Mouse (Mus musculus) layer of hippocampus, adult 18-20 months (tissue): ENCODE measurements around the gene Eps8. TPM values are rescaled to one million over a fixed set of nuclear protein-coding genes. Genes with fewer than 3 reads are reported as not detected.
A peak's percentile ranks its signal among the peaks of the same experiment; 100 is the strongest.

Experiments
- DNase-seq, 2 experiments: peaks; one replicate each; pipeline ENCODE4 v3.0.0; 2022; ENCODE audit warnings: low spot score in 2 of 2
- total RNA-seq, 2 experiments: library from RNA; stranded (reverse); gene quantifications; 2 replicates each; pipeline ENCODE4 v1.2.3; 2021

Gene Eps8
- total RNA-seq, 2 experiments from 2014 or later: 38.8 to 42.1 TPM

- DNase-seq: no peak
Measured at GRCm38 (mm10) chr6:137667665-137668064, 13.0 kb upstream of the Eps8 start.

DNA sequence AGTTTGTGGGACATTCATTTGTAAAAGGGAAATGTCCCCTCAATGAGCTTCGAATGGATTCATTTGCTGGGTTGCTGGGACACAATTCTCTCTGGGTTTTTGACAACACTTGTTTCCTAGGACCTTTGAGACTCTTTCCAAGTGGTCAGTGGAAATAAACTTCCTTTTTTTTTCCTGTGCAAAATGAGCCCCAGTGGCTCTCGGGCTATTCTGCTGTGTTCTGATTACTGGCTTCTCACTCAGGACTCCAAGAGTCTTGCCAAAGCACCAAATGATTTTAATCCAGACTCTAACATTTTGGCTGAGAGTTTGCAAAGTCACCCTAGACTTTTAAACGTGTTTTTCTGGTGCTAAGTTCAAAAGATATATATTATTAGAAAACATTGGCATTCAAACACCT, 10.3 kb upstream of the Eps8 start:
- DNase-seq: peak in 1 of 2 experiments; percentile 34

- DNase-seq: peak; percentile 52 to 77
Measured at GRCm38 (mm10) chr6:137661583-137662365, 7.1 kb upstream of the Eps8 start.

- peak in 1 of 2 experiments; percentile 19 for DNase-seq
Measured at GRCm38 (mm10) chr6:137658426-137659088, 3.9 kb upstream of the Eps8 start.

GRCm38 (mm10) chr6:137657203-137657602, 2.5 kb upstream of the Eps8 start:
- peak in 1 of 2 experiments; percentile 25 for DNase-seq

- DNase-seq: no peak
Measured at GRCm38 (mm10) chr6:137649528-137649927, 5.1 kb downstream of the Eps8 start.

GRCm38 (mm10) chr6:137649068-137649480, 5.6 kb downstream of the Eps8 start:
- DNase-seq: peak; percentile 68 to 82

- DNase-seq: no peak
Measured at GRCm38 (mm10) chr6:137648110-137649067, 6.3 kb downstream of the Eps8 start.

- DNase-seq: no peak
Measured at GRCm38 (mm10) chr6:137647646-137648045, 7.0 kb downstream of the Eps8 start.

DNA sequence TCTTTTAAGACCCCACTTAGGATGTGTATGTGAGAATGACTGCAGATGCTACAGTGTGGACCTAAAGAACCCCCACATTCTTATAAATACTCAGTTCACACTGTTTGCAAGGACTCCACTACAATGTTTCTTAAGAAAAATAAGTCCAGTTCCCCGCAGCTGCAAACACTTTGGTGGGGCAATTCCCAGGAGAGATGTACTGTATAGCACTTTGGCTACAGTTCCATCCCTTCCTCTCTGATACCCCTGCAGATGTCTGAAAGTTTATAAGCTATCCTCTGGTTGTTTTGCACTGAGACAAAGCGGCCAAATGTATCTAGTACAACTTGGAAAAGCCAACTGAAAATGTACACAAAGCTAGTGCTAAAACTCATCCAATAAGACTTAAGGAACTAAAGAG, 8.0 kb downstream of the Eps8 start:
- no peak for DNase-seq

DNA sequence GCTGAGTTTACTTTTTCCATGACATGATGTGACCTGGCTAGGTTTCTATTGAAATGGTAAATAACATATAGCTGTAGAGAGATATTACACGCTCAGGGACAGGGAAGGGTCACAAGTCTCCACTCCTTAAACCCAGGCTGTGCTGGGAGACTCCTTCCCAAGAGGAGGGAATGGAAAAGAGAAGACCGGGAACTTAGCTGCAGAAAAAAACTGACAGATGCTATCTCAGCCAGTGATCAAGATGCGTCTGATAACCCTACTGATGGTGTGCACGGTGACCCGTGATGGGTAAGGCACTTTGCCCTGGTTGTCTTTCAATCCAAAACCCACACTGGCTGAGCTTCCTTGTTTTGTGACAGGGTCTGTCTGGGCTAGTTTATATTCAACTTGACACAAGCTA, 9.8 kb downstream of the Eps8 start:
- DNase-seq: no peak

GRCm38 (mm10) chr6:137643814-137644213, 10.9 kb downstream of the Eps8 start:
- DNase-seq: no peak

DNA sequence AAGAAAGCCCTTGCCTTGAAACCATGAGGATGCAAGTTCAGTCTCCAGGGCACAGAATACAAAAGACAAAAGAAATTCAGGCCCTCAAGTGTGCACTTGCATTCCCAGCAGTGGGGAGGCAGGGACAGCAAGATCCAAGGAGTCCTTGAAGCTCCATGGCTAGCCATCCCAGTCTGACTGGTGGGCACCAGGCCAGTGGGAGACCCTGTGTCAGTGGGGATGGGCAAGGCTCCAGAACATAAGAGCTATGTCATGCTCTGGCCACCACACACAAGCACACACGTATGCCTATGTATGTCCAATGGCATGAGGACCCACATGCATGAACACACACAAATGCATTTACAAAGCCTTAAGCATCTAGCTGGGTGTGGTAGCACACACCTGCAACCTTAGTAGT, 13.0 kb downstream of the Eps8 start:
- DNase-seq: no peak

GRCm38 (mm10) chr6:137638834-137639567, 15.7 kb downstream of the Eps8 start:
- no peak for DNase-seq

GRCm38 (mm10) chr6:137637443-137637842, 17.2 kb downstream of the Eps8 start:
- DNase-seq: no peak

DNA sequence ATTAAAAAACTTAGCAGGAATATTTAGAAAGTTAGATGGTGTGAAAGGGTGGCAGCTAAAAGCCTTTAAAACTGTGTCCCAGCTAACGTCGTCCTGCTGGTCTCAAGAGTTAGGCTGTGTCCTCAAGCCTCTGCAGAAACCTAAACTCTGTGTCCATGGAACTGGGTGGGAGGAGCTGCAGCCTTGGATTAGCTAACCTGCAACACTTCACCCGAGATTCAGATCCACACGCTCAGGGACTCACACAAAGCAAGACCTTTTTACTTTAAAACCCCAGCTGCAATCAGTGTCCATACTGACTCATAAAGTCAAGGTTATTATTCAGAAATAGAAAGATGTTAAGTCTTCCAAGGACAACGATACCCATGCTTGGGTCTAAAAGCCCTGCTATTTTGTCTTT, 18.5 kb downstream of the Eps8 start:
- no peak for DNase-seq

GRCm38 (mm10) chr6:137633626-137634025, 21.1 kb downstream of the Eps8 start:
- no peak for DNase-seq

- DNase-seq: no peak
Measured at GRCm38 (mm10) chr6:137633121-137633520, 21.6 kb downstream of the Eps8 start.

DNA sequence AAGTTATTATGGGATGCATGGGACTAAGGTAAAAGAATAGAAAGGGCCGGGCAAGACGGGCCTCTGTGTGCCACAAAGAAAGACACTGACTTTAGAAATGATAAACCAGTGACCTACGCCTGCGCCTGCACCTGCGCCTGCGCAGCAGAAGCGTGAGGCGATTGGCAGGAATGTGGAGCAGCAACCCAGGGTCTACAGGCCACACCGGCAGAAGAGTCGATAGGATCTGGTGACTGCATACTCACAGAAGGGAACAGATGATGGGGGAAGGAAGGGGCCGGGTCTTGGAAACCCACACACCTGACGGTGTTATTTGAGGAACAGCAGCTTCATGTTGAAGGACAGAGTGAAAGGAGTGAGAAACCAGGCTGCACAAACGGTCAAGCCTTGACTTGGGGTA, 24.3 kb downstream of the Eps8 start:
- DNase-seq: no peak

- no peak for DNase-seq
Measured at GRCm38 (mm10) chr6:137629603-137630231, 25.0 kb downstream of the Eps8 start.
